8 mouse cellular contexts compared by ENCODE assay signal in genomic region chr9:119982956-119983551, GRCm38 (mm10). TPM values are rescaled to one million over a fixed set of nuclear protein-coding genes. Genes with fewer than 3 reads are reported as not detected.
DNase-seq lines count a peak whose midpoint lies in the region; ATAC-seq and TF ChIP-seq lines count a peak whose summit lies in the region.

No protein-coding gene starts in this region.

- peak overlapping the region; percentile 94 for H3K4me2 ChIP-seq in intestine, postnatal 0 days (replicated peaks; ENCODE audit: low read depth)
- peak overlapping the region; percentile 91 for H3K4me2 ChIP-seq in lung, embryonic 16.5 days (ENCODE audit: low read depth, low read length)

- peak; percentile 4; the same call in 1 of the 2 replicates for ATAC-seq in intestine, postnatal 0 days
- ATAC-seq in lung, embryonic 16.5 days (ENCODE audit: low read depth), result no peak

- no peak for DNase-seq in testis, postnatal 14 days (ENCODE audit: low spot score)
- peak; percentile 52 to 60 for DNase-seq in cerebellum, adult 18-20 months
- peak; percentile 66 to 80 for DNase-seq in heart, adult 18-20 months
- DNase-seq in layer of hippocampus, adult 9-10 months (ENCODE audit: low spot score), result no peak

- H3K9me3 ChIP-seq in intestine, postnatal 0 days (ENCODE audit: control insufficient read depth), result no peaks in the 10 kb centered on the region
- H3K9me3 ChIP-seq in lung, embryonic 16.5 days (ENCODE audit: control insufficient read depth, low read length), result no peaks in the 10 kb centered on the region

- TF ChIP-seq CTCF in testis, adult 2 months (IDR thresholded peaks at IDR 0.05; ENCODE audit: control insufficient read depth, insufficient read depth, insufficient replicate concordance, low read depth, low read length), result no peak
- TF ChIP-seq CTCF in intestine, postnatal 0 days (IDR thresholded peaks at IDR 0.05; ENCODE audit: low read depth), result no peak
- no peak for TF ChIP-seq CTCF in small intestine, adult 2 months (IDR thresholded peaks at IDR 0.05; ENCODE audit: extremely low read depth, insufficient read length, insufficient replicate concordance, low read depth, low read length)

- H3K9ac ChIP-seq in intestine, postnatal 0 days (ENCODE audit: low read depth, low read length), result peak overlapping the region; percentile 88
- H3K9ac ChIP-seq in lung, embryonic 16.5 days (ENCODE audit: low read length), result peak overlapping the region; percentile 87

- peak overlapping the region; percentile 72 for H3K27ac ChIP-seq in testis, adult 2 months (ENCODE audit: control insufficient read depth, insufficient read depth, low read depth, low read length)
- peak overlapping the region; percentile 84 for H3K27ac ChIP-seq in intestine, postnatal 0 days (ENCODE audit: low read depth, low read length)
- H3K27ac ChIP-seq in lung, embryonic 16.5 days (ENCODE audit: low read length), result peak overlapping the region; percentile 100
- H3K27ac ChIP-seq in small intestine, adult 2 months (ENCODE audit: insufficient read depth, low read depth, low read length), result peak overlapping the region; percentile 95

- no peaks in the 10 kb centered on the region for H3K36me3 ChIP-seq in testis, adult 2 months (ENCODE audit: control insufficient read depth, insufficient read depth, low read length)
- H3K36me3 ChIP-seq in intestine, postnatal 0 days (ENCODE audit: control insufficient read depth, insufficient read depth), result no peaks in the 10 kb centered on the region
- no peaks in the 10 kb centered on the region for H3K36me3 ChIP-seq in lung, embryonic 16.5 days (ENCODE audit: control insufficient read depth, insufficient read depth, low read length)
- H3K36me3 ChIP-seq in small intestine, adult 2 months (ENCODE audit: control insufficient read depth, insufficient read depth, low read length), result no peaks in the 10 kb centered on the region

- H3K27me3 ChIP-seq in testis, adult 2 months (ENCODE audit: control insufficient read depth, insufficient read depth, low read length), result peaks cover 2% of the 10 kb centered on the region; the same call in 1 of the 2 replicates
- H3K27me3 ChIP-seq in intestine, postnatal 0 days (replicated peaks; ENCODE audit: control insufficient read depth, insufficient read depth, low read length), result no peaks in the 10 kb centered on the region
- H3K27me3 ChIP-seq in lung, embryonic 16.5 days (ENCODE audit: control insufficient read depth, insufficient read depth, low read depth, low read length), result no peaks in the 10 kb centered on the region
- H3K27me3 ChIP-seq in small intestine, adult 2 months (ENCODE audit: control insufficient read depth, insufficient read depth, low read length), result no peaks in the 10 kb centered on the region

- WGBS in intestine, postnatal 0 days, result under 1% methylated on average over 44 of the region's 48 CpGs
- under 1% methylated on average over 42 of the region's 48 CpGs for WGBS in lung, embryonic 16.5 days
- WGBS in small intestine, adult 2 months, result under 1% methylated on average over 48 of the region's 48 CpGs

- TF ChIP-seq POLR2A in testis, adult 2 months (IDR thresholded peaks at IDR 0.05; ENCODE audit: control insufficient read depth, low read depth, low read length), result peak; percentile 71; the same call in 1 of the 2 replicates
- TF ChIP-seq POLR2A in small intestine, adult 2 months (IDR thresholded peaks at IDR 0.05; ENCODE audit: low read depth, low read length), result no peak

- H3K4me3 ChIP-seq in testis, adult 2 months (ENCODE audit: control insufficient read depth, low read depth, low read length), result peak overlapping the region; percentile 90
- peak overlapping the region; percentile 86 for H3K4me3 ChIP-seq in intestine, postnatal 0 days (ENCODE audit: low read depth, low read length)
- H3K4me3 ChIP-seq in lung, embryonic 16.5 days (ENCODE audit: low read length), result peak overlapping the region; percentile 82
- H3K4me3 ChIP-seq in small intestine, adult 2 months (ENCODE audit: low read depth, low read length), result peak overlapping the region; percentile 99

- H3K4me1 ChIP-seq in testis, adult 2 months (ENCODE audit: control insufficient read depth, insufficient read depth, low read length), result peaks cover 34% of the 10 kb centered on the region
- peaks cover 18% of the 10 kb centered on the region for H3K4me1 ChIP-seq in intestine, postnatal 0 days (replicated peaks; ENCODE audit: control insufficient read depth, insufficient read depth, low read length)
- H3K4me1 ChIP-seq in lung, embryonic 16.5 days (replicated peaks; ENCODE audit: control insufficient read depth, insufficient read depth, low read length), result peaks cover 54% of the 10 kb centered on the region
- H3K4me1 ChIP-seq in small intestine, adult 2 months (ENCODE audit: control insufficient read depth, insufficient read depth, insufficient read length, low read length), result peaks cover 29% of the 10 kb centered on the region

RNA-seq across cellular contexts. Expression of gene Csrnp1, which starts 1.4 kb away (rescaled TPM):
- 99.8 and 99.9 TPM in 2 replicates for polyA plus RNA-seq in testis, adult 2 months (2012; rRNA removed)
- total RNA-seq in heart, adult 18-20 months (2021), result 10 to 100 TPM; 16.7 to 20.7 TPM
- 3.8 and 4.2 TPM in 2 replicates for polyA plus RNA-seq in intestine, postnatal 0 days (2015; fragmentation: Nextera tagmentation; extraction: Ambion mirVana)
- 9.6 and 9.8 TPM in 2 replicates for polyA plus RNA-seq in lung, embryonic 16.5 days (2015; fragmentation: Nextera tagmentation; extraction: Ambion mirVana)
- 18.2 and 28.3 TPM in 2 replicates for polyA plus RNA-seq in small intestine, adult 2 months (2012; rRNA removed)

RNA-seq across cellular contexts. Expression of gene Xirp1, which starts 40.3 kb away (rescaled TPM):
- 0.67 and 0.90 TPM in 2 replicates for polyA plus RNA-seq in testis, adult 2 months (2012; rRNA removed)
- 100 to 1,000 TPM; 145 to 150 TPM for total RNA-seq in heart, adult 18-20 months (2021)
- 0.10 and 0.14 TPM in 2 replicates for polyA plus RNA-seq in intestine, postnatal 0 days (2015; fragmentation: Nextera tagmentation; extraction: Ambion mirVana)
- polyA plus RNA-seq in lung, embryonic 16.5 days (2015; fragmentation: Nextera tagmentation; extraction: Ambion mirVana), result 1.3 and 1.6 TPM in 2 replicates
- polyA plus RNA-seq in small intestine, adult 2 months (2012; rRNA removed), result 0.13 TPM in 1 of 2 replicates, not detected in the other

RNA-seq across cellular contexts. Expression of gene Ttc21a, which starts 45.6 kb away (rescaled TPM):
- polyA plus RNA-seq in testis, adult 2 months (2012; rRNA removed), result 66.1 and 68.7 TPM in 2 replicates
- under 1 TPM in 1 of 2 experiments, not detected in 1; 0.21 TPM for total RNA-seq in heart, adult 18-20 months (2021)
- not detected in 2 replicates for polyA plus RNA-seq in intestine, postnatal 0 days (2015; fragmentation: Nextera tagmentation; extraction: Ambion mirVana)
- 1.3 and 2.1 TPM in 2 replicates for polyA plus RNA-seq in lung, embryonic 16.5 days (2015; fragmentation: Nextera tagmentation; extraction: Ambion mirVana)
- not detected in 2 replicates for polyA plus RNA-seq in small intestine, adult 2 months (2012; rRNA removed)

RNA-seq across cellular contexts. Expression of gene Gorasp1, which starts 45.7 kb away (rescaled TPM):
- polyA plus RNA-seq in testis, adult 2 months (2012; rRNA removed), result 11.5 and 14.1 TPM in 2 replicates
- 10 to 100 TPM; 31.8 to 35.8 TPM for total RNA-seq in heart, adult 18-20 months (2021)
- polyA plus RNA-seq in intestine, postnatal 0 days (2015; fragmentation: Nextera tagmentation; extraction: Ambion mirVana), result 14.4 and 16.4 TPM in 2 replicates
- polyA plus RNA-seq in lung, embryonic 16.5 days (2015; fragmentation: Nextera tagmentation; extraction: Ambion mirVana), result 29.8 and 35.7 TPM in 2 replicates
- polyA plus RNA-seq in small intestine, adult 2 months (2012; rRNA removed), result 9.7 and 11.7 TPM in 2 replicates

Comparison
In these comparisons a context has a peak if more than half of its experiments do, and no peak if none do; other contexts are left out.
1. DNase-seq: peak in cerebellum, adult 18-20 months (2 of 2) and heart, adult 18-20 months (2 of 2); none in testis, postnatal 14 days (single experiment) and layer of hippocampus, adult 9-10 months (single experiment).
2. RNA of gene Ttc21a, which starts 45.6 kb away (polyA plus RNA-seq): 66.1 to 68.7 TPM in testis, adult 2 months; 1.3 to 2.1 TPM in lung, embryonic 16.5 days, not detected in intestine, postnatal 0 days and not detected in small intestine, adult 2 months; every median in the first group is over 10 times any median in the second.
3. Peak in every context shown above with its lines, with median percentiles within 50 percentile points of each other: H3K27ac ChIP-seq and H3K4me3 ChIP-seq.